23 mouse cellular contexts compared by ENCODE assay signal in the genomic region with DNA sequence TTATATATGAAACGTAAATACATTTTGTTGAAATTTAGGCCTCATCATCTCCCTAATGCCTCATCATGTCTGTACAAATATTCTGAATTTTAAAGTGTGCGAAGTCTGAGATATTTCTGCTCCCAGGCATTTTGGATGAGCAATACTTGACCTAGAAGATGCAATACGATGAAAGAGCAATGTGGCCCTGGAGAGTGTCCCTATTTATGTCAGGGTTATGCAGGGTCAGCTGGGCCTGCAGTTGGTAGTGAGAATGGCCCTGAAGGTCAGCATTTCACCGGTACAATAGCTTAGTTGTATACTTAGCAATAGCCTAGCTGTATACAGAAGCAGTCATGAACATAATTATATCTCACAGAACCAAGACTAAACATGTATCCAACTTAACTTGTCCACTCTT. TPM values are rescaled to one million over a fixed set of nuclear protein-coding genes. Genes with fewer than 3 reads are reported as not detected.
DNase-seq lines count a peak whose midpoint lies in the region; TF ChIP-seq lines count a peak whose summit lies in the region.
"Had no signal": no experiment of that assay in that cellular context is flagged by ENCODE, and none has a peak within 500 bp of the region (broad histone marks: within the 10 kb centered on the region; RNA-seq: fewer than 3 reads in every experiment).

No protein-coding gene starts in this region.

- H3K27me3 ChIP-seq in myocyte (ENCODE audit: control insufficient read depth, insufficient read depth, insufficient read length) = no peaks in the 10 kb centered on the region
- H3K27me3 ChIP-seq: CH12.LX; embryonic facial prominence, embryonic 13.5 days; embryonic facial prominence, embryonic 15.5 days; forebrain, embryonic 12.5 days; Patski had no signal

- no peaks in the 10 kb centered on the region for H3K36me3 ChIP-seq in myocyte (ENCODE audit: control insufficient read depth, insufficient read depth)
- H3K36me3 ChIP-seq: embryonic facial prominence, embryonic 13.5 days; embryonic facial prominence, embryonic 15.5 days; forebrain, embryonic 10.5 days; forebrain, embryonic 12.5 days; G1E had no signal

- no peak for TF ChIP-seq POLR2A in myocyte (IDR thresholded peaks at IDR 0.05; ENCODE audit: insufficient read length, low read depth)

- peak; percentile 38 to 82 for DNase-seq in adrenal gland, adult (ENCODE audit: inconsistent age in 2 of 2, low spot score in 1 of 2)
- no peak for DNase-seq in adrenal gland, adult 18-20 months (ENCODE audit: low spot score in 2 of 2)
- DNase-seq in adrenal gland, adult 8-10 months = peak; percentile 43
- no peak for DNase-seq in adrenal gland, postnatal 10 days
- DNase-seq: B cell, adult 2 months; cerebellum, adult 11-12 months; cerebellum, adult 2 months; cerebellum, adult 9-10 months; cerebellum, postnatal 10 days; cerebellum, postnatal 25 days; embryo, embryonic 11 days had no signal

- H3ac ChIP-seq in myocyte (ENCODE audit: control insufficient read depth, insufficient read length) = no peak overlapping the region

- peaks cover 20% of the 10 kb centered on the region for H3K79me2 ChIP-seq in myocyte (ENCODE audit: control insufficient read depth, insufficient read depth)

- H3K4me3 ChIP-seq in myocyte = no peak overlapping the region
- H3K4me3 ChIP-seq: embryonic facial prominence, embryonic 13.5 days; embryonic facial prominence, embryonic 15.5 days; erythroblast, embryonic 14.5 days; forebrain, embryonic 10.5 days; forebrain, embryonic 12.5 days had no signal

- H3K4me2 ChIP-seq in myocyte (ENCODE audit: low read depth) = no peak overlapping the region
- H3K4me2 ChIP-seq: embryonic facial prominence, embryonic 13.5 days; embryonic facial prominence, embryonic 15.5 days; forebrain, embryonic 12.5 days had no signal

TF ChIP-seq in myocyte, 11 proteins besides CTCF, POLR2A, EP300 and RAD21:
- peak in 1 of 3 experiments; percentile 36 for TF ChIP-seq MYOG (IDR thresholded peaks at IDR 0.05; ENCODE audit: control insufficient read depth in 1 of 3, insufficient read depth in 1 of 3, insufficient read length in 2 of 3, low read depth in 2 of 3)
- no peak for TF ChIP-seq SRF (IDR thresholded peaks at IDR 0.05; ENCODE audit: control insufficient read depth, insufficient read length, low read depth)
- no peak for TF ChIP-seq MAX (IDR thresholded peaks at IDR 0.05; ENCODE audit: low read depth)
- TF ChIP-seq USF1 (IDR thresholded peaks at IDR 0.05; ENCODE audit: low read depth) = no peak
- no peak for TF ChIP-seq TCF12 (IDR thresholded peaks at IDR 0.05; ENCODE audit: insufficient read depth, poor library complexity, severe bottlenecking)
- TF ChIP-seq CEBPB (IDR thresholded peaks at IDR 0.05; ENCODE audit: insufficient read depth, poor library complexity, severe bottlenecking) = peak; percentile 86; the same call in 1 of the 2 replicates
- no peak for TF ChIP-seq E2F4 (IDR thresholded peaks at IDR 0.05; ENCODE audit: insufficient read depth)
- TF ChIP-seq TCF3 (IDR thresholded peaks at IDR 0.05; ENCODE audit: insufficient read length, low read depth) = no peak
- TF ChIP-seq MYOD1 (IDR thresholded peaks at IDR 0.05; ENCODE audit: control insufficient read depth in 1 of 3, insufficient read length in 2 of 3, low read depth in 2 of 3) = no peak

RNA-seq across cellular contexts. Expression of a gene that starts 2.8 kb away (rescaled TPM):
- 10 to 100 TPM; 38.7 to 59.3 TPM for total RNA-seq in adrenal gland, adult 18-20 months (2021)
- 10 to 100 TPM; 52.4 to 63.4 (median 57.1) TPM for total RNA-seq in adrenal gland, adult 8-10 months (2022)
- 10 to 100 TPM; 46.3 to 50.3 TPM for total RNA-seq in adrenal gland, postnatal 10 days (2021)
- 49.3 TPM for polyA plus RNA-seq in myocyte (2012; fragmentation: generic; extraction: Trizol)

RNA-seq across cellular contexts. Expression of a gene that starts 28.0 kb away (rescaled TPM):
- not detected for total RNA-seq in adrenal gland, adult 18-20 months (2021)
- not detected for total RNA-seq in adrenal gland, adult 8-10 months (2022)
- total RNA-seq in adrenal gland, postnatal 10 days (2021) = under 1 TPM in 1 of 2 experiments, not detected in 1; 0.12 TPM
- 0.12 TPM for polyA plus RNA-seq in myocyte (2012; fragmentation: generic; extraction: Trizol)
- polyA plus RNA-seq: activated CD4-positive, CD25-positive, alpha-beta regulatory T cell, adult 4 months; CD4-positive, CD25-positive, alpha-beta regulatory T cell, adult 4 months; erythroblast, embryonic 14.5 days; forebrain, embryonic 10.5 days; forebrain, embryonic 14.5 days; G1E had no signal

RNA-seq across cellular contexts. Expression of a gene that starts 53.8 kb away (rescaled TPM):
- not detected for total RNA-seq in adrenal gland, adult 18-20 months (2021)
- total RNA-seq in adrenal gland, adult 8-10 months (2022) = not detected
- under 1 TPM; 0.48 to 0.67 TPM for total RNA-seq in adrenal gland, postnatal 10 days (2021)
- polyA plus RNA-seq in myocyte (2012; fragmentation: generic; extraction: Trizol) = not detected
- total RNA-seq: CH12.LX, G1E had no signal
- polyA plus RNA-seq: activated CD4-positive, CD25-positive, alpha-beta regulatory T cell, adult 4 months; CD4-positive, CD25-positive, alpha-beta regulatory T cell, adult 4 months; erythroblast, embryonic 14.5 days; G1E had no signal

Comparison
In these comparisons a context has a peak if more than half of its experiments do, and no peak if none do; other contexts are left out.
1. DNase-seq: peak in adrenal gland, adult (2 of 2) and adrenal gland, adult 8-10 months (single experiment); none in adrenal gland, adult 18-20 months (0 of 2) and adrenal gland, postnatal 10 days (single experiment).